13 mouse cellular contexts compared by ENCODE assay signal in genomic region chr9:109123266-109123665, GRCm38 (mm10). TPM values are rescaled to one million over a fixed set of nuclear protein-coding genes. Genes with fewer than 3 reads are reported as not detected.
DNase-seq lines count a peak whose midpoint lies in the region; ATAC-seq lines count a peak whose summit lies in the region.
"Had no signal": no experiment of that assay in that cellular context is flagged by ENCODE, and none has a peak within 500 bp of the region (broad histone marks: within the 10 kb centered on the region; RNA-seq: fewer than 3 reads in every experiment).

No protein-coding gene starts in this region.

- no peaks in the 10 kb centered on the region for H3K4me1 ChIP-seq in forebrain, embryonic 11.5 days (replicated peaks; ENCODE audit: control insufficient read depth, insufficient read depth, low read length)
- no peaks in the 10 kb centered on the region for H3K4me1 ChIP-seq in forebrain, embryonic 10.5 days
- H3K4me1 ChIP-seq: stomach, embryonic 15.5 days had no signal

- H3K9me3 ChIP-seq in forebrain, embryonic 11.5 days (ENCODE audit: control insufficient read depth, low read length) = no peaks in the 10 kb centered on the region
- no peaks in the 10 kb centered on the region for H3K9me3 ChIP-seq in forebrain, embryonic 10.5 days
- H3K9me3 ChIP-seq: embryonic facial prominence, embryonic 15.5 days; heart, embryonic 12.5 days; limb, embryonic 13.5 days; stomach, embryonic 15.5 days had no signal

- no peak overlapping the region for H3K9ac ChIP-seq in forebrain, embryonic 11.5 days (ENCODE audit: low read length)
- H3K9ac ChIP-seq: embryonic facial prominence, embryonic 15.5 days; heart, embryonic 12.5 days; limb, embryonic 13.5 days; stomach, embryonic 15.5 days had no signal

- H3K4me2 ChIP-seq in forebrain, embryonic 11.5 days (ENCODE audit: low read depth, low read length, severe bottlenecking) = no peak overlapping the region
- H3K4me2 ChIP-seq: embryonic facial prominence, embryonic 15.5 days; heart, embryonic 12.5 days; limb, embryonic 13.5 days; stomach, embryonic 15.5 days had no signal

- ATAC-seq in forebrain, embryonic 11.5 days (replicated peaks; ENCODE audit: low FRiP score) = no peak; the same call in 1 of the 2 replicates

- no peaks in the 10 kb centered on the region for H3K27me3 ChIP-seq in forebrain, embryonic 11.5 days (ENCODE audit: control insufficient read depth, insufficient read depth, low read length)
- no peaks in the 10 kb centered on the region for H3K27me3 ChIP-seq in forebrain, embryonic 10.5 days (ENCODE audit: poor library complexity, severe bottlenecking)
- H3K27me3 ChIP-seq: embryonic facial prominence, embryonic 15.5 days; limb, embryonic 13.5 days; stomach, embryonic 15.5 days had no signal

- H3K36me3 ChIP-seq in forebrain, embryonic 11.5 days (ENCODE audit: control insufficient read depth, insufficient read depth, low read length) = peaks cover 6% of the 10 kb centered on the region; the same call in 1 of the 2 replicates
- peaks cover 26% of the 10 kb centered on the region for H3K36me3 ChIP-seq in forebrain, embryonic 10.5 days (replicated peaks)
- H3K36me3 ChIP-seq: stomach, embryonic 15.5 days had no signal

- no peak overlapping the region for H3K27ac ChIP-seq in forebrain, embryonic 11.5 days (ENCODE audit: low read depth, low read length)
- H3K27ac ChIP-seq in forebrain, embryonic 10.5 days = no peak overlapping the region
- H3K27ac ChIP-seq: embryonic facial prominence, embryonic 15.5 days; limb, embryonic 13.5 days; stomach, embryonic 15.5 days had no signal

- WGBS in forebrain, embryonic 11.5 days = 71% methylated on average over 6 of the region's 6 CpGs
- WGBS in forebrain, embryonic 10.5 days = 77% methylated on average over 6 of the region's 6 CpGs

- H3K4me3 ChIP-seq in forebrain, embryonic 11.5 days (ENCODE audit: low read depth, low read length) = no peak overlapping the region
- no peak overlapping the region for H3K4me3 ChIP-seq in forebrain, embryonic 10.5 days
- H3K4me3 ChIP-seq: embryonic facial prominence, embryonic 15.5 days; heart, embryonic 12.5 days; limb, embryonic 13.5 days; stomach, embryonic 15.5 days had no signal

- peak; percentile 50 for DNase-seq in forebrain, embryonic 11.5 days (ENCODE audit: low spot score)
- DNase-seq in forebrain, embryonic 10.5 days (ENCODE audit: extremely low spot score, low spot score) = no peak
- DNase-seq in kidney, postnatal 14 days = peak; percentile 20
- no peak for DNase-seq in kidney, adult 8-10 months
- peak; percentile 23 for DNase-seq in urinary bladder, postnatal 14 days (ENCODE audit: low spot score)
- DNase-seq in urinary bladder, postnatal 36 days (ENCODE audit: low spot score in 2 of 2) = no peak
- no peak for DNase-seq in cerebellum, adult 11-12 months
- no peak for DNase-seq in heart, adult 9 months (ENCODE audit: low spot score in 2 of 2)

RNA-seq across cellular contexts. Expression of gene Plxnb1, which starts 28.1 kb away (rescaled TPM):
- 27.3 and 28.3 TPM in 2 replicates for polyA plus RNA-seq in forebrain, embryonic 11.5 days (2014; fragmentation: Nextera tagmentation; extraction: Ambion mirVana)
- polyA plus RNA-seq in forebrain, embryonic 10.5 days (2016; fragmentation: Nextera tagmentation; extraction: Ambion mirVana) = 27.0 and 28.9 TPM in 2 replicates

RNA-seq across cellular contexts. Expression of gene Fbxw21, which starts 38.6 kb away (rescaled TPM):
- not detected in 2 replicates for polyA plus RNA-seq in forebrain, embryonic 11.5 days (2014; fragmentation: Nextera tagmentation; extraction: Ambion mirVana)
- not detected in 2 replicates for polyA plus RNA-seq in forebrain, embryonic 10.5 days (2016; fragmentation: Nextera tagmentation; extraction: Ambion mirVana)
- polyA plus RNA-seq: embryonic facial prominence, embryonic 15.5 days; heart, embryonic 12.5 days; limb, embryonic 13.5 days; neural tube, embryonic 11.5 days; stomach, embryonic 15.5 days had no signal

RNA-seq across cellular contexts. Expression of gene Tma7, which starts 40.9 kb away (rescaled TPM):
- 671 and 746 TPM in 2 replicates for polyA plus RNA-seq in forebrain, embryonic 11.5 days (2014; fragmentation: Nextera tagmentation; extraction: Ambion mirVana)
- polyA plus RNA-seq in forebrain, embryonic 10.5 days (2016; fragmentation: Nextera tagmentation; extraction: Ambion mirVana) = 793 and 804 TPM in 2 replicates

RNA-seq across cellular contexts. Expression of gene Ccdc51, which starts 41.0 kb away (rescaled TPM):
- polyA plus RNA-seq in forebrain, embryonic 11.5 days (2014; fragmentation: Nextera tagmentation; extraction: Ambion mirVana) = 13.2 and 17.4 TPM in 2 replicates
- 13.3 and 14.7 TPM in 2 replicates for polyA plus RNA-seq in forebrain, embryonic 10.5 days (2016; fragmentation: Nextera tagmentation; extraction: Ambion mirVana)

RNA-seq across cellular contexts. Expression of gene Atrip, which starts 49.3 kb away (rescaled TPM):
- polyA plus RNA-seq in forebrain, embryonic 11.5 days (2014; fragmentation: Nextera tagmentation; extraction: Ambion mirVana) = 28.1 and 32.1 TPM in 2 replicates
- polyA plus RNA-seq in forebrain, embryonic 10.5 days (2016; fragmentation: Nextera tagmentation; extraction: Ambion mirVana) = 34.9 and 35.0 TPM in 2 replicates

Comparison
In these comparisons a context has a peak if more than half of its experiments do, and no peak if none do; other contexts are left out.
1. DNase-seq: peak in forebrain, embryonic 11.5 days (single experiment), kidney, postnatal 14 days (single experiment) and urinary bladder, postnatal 14 days (single experiment); none in forebrain, embryonic 10.5 days (single experiment), kidney, adult 8-10 months (0 of 2), urinary bladder, postnatal 36 days (0 of 2), cerebellum, adult 11-12 months (single experiment) and heart, adult 9 months (0 of 2).